Mouse (Mus musculus): ENCODE measurements around the gene Gigyf1. TPM values are rescaled to one million over a fixed set of nuclear protein-coding genes. Genes with fewer than 3 reads are reported as not detected.

Gene Gigyf1
- 9.3 and 10.5 TPM in 2 replicates for polyA plus RNA-seq (2015; fragmentation: Nextera tagmentation; extraction: Ambion mirVana)

DNA sequence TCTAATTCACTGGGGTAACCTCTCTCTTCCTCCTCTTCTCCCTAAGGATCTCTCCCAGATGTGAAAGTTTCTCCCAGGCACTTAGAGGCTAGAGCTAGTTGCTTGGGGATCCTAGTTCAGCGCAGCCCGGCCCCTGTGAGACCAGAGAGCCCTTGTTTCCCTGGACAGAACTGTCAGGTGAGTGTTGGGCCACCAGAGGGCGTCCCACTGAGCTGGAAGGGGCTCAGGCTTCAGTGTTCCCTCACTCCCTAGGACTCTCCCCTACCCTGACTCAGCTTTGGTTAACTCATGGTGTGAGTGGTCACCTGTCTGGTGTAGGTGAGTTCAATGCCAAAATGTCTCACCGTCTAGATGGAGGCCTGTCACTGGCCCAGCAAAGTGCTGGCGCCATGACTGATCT lies at the start of gene Gigyf1:
Gene Gigyf1 (plus strand): TSS at position 113 of the 400 bp plus-strand sequence.

DNA sequence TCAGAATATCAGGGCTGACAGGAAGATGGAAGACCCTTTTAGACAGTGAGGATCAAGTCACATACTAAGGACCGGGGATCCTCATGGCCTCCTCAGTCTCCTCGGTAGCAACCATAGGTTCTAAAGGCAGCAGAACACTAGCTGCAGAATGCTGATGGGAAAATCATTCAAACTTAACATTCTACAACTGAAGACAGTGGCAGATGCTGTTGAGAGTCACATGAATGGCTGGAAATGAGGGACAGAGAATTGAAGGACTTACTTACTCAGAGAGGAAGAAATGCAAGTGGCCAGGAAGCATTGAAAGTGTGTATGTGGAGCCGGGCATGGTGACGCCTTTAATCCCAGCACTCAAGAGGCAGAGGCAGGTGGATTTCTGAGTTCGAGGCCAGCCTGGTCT lies 41.4 kb upstream of the Gigyf1 start, which contains the start of gene Zan:
Gene Zan (minus strand): TSS at position 101 of the 400 bp plus-strand sequence.

DNA sequence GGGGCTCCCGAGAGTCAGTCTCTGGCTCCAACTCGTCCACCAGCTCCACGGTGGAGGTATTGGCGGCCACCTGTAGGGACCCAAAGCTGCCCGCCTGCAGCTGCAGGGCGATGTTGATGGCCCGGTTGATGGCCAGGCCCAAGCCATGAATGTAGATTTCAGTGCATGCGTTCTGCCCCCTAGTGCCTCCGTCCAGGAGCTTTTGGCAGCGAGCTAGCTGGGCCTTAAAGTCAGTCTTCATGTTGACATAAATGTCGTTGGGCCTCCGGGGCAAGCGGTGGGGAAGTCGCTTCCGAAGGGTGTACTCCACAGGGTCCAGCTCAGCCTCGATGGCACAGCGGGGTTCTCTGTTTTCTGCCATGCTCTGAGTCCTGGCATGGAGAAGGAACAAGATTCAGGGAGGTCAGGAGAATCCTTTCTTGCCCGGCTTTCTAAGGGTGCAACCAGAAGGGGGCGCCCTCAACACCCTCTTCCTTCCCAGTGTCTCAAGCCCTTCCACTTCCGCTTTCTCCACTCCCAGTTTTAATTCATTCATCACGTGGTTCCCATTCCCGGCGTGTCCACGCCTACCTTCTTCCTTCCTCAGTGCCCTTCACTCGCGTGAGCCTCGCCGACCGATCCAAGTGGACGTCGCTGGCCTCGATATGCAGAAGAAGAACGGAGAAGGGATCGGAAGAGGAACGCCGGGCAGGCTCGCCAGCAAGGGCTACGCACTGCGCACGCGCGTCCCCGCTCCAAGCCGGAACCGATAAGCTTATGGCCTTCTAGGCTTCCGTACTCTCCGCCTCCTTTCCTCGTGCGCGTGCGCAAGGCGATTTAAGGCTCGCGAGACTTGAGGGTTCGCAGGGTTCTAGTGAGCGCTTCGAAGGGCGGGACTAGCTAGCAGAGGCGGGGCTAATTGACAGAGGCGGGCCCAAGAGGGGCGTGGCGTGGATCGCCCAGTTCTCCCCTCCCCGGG lies 16.4 kb upstream of the Gigyf1 start, which contains the start of gene Pop7:
Gene Pop7 (minus strand): TSS at position 810 of the 958 bp plus-strand sequence.

DNA sequence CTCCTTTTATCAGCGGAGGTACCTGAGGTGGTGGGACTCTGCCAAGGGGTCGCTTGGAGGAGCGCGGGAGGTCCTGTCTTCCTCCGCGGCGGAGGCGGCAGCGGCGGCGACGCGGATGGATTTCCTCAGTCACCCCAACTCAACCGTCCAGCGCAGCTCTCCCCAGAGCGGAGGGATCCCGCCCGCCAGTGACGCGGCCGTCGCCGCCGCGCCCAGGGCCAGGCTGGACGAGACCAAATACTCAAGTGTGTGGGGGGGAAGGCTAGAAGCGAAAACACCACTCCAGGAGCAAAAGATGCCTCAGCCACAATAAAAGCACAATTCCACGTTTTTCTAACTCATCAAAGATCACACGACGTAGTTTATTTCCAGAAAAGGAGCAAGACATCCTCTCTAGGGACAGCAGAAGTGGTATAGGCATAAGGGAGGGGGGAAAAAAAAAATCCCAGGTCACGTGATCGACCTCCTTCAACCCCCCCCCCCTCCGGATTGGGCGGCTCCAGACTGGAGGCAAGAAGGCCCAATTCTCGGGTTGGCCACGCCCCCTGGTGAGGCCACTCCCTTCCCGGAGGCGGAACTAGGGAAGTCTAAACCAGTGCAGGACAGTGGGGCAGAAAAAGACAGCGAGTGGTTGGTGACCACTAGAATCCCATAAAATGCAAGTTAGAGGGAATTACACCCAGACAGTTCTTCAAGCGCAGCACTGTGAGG lies 14.9 kb downstream of the Gigyf1 start, which contains the start of the genes Epo and Gnb2:
Gene Epo (minus strand): TSS at position 126 of the 711 bp plus-strand sequence.
Gene Gnb2 (minus strand): TSS at position 394 of the 711 bp plus-strand sequence.

DNA sequence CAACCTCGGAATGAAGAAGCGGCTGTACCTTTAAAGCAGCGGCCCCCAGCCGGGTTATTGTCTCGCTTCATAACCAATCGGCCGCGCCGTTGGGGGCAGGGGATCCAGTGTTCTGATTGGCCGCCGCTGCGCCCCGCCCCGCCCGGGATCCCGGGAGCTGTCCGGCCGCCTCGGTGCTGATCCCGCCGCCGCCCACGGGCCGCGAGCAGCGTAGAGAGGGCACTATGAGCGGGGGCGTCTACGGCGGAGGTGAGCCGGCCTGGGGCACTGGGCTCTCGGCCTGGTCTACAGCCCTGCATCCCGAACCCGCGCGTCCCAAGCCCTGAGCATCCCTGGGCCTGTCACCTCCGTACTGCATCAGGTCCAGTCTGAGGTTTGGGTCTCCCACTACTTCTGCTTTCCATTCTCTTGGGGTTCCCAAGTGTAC lies 35.1 kb downstream of the Gigyf1 start, which contains the start of gene Actl6b:
Gene Actl6b (plus strand): TSS at position 107 of the 427 bp plus-strand sequence.

DNA sequence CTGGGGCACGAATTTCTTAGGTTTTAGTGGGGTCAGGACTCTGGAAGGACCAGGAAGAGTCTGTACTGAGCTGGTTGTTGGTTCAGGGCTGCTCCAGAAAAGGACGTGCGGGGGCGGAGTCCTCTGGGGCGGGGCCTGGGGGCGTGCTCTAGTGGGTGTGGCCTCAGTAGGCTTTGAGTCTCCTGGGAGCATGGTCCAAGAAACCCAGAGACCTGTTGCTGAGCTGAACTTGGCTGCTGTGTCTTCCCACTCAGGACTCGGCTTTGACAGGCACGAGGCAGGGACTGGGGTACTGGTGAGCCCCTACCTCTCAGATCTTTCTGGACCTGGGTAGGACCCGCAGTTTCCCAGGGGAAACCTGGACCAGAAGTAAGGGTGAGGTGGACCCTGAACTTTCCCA lies 51.3 kb downstream of the Gigyf1 start, which contains the start of gene Tfr2:
Gene Tfr2 (plus strand): TSS at position 176 of the 400 bp plus-strand sequence.

Other genes starting within 250 kb of the Gigyf1 start
- gene Ache, start 231.0 kb upstream of the Gigyf1 start, polyA plus RNA-seq (2015; fragmentation: Nextera tagmentation; extraction: Ambion mirVana), result 18.3 and 18.7 TPM in 2 replicates
- gene Ufsp1, start 223.9 kb upstream of the Gigyf1 start, polyA plus RNA-seq (2015; fragmentation: Nextera tagmentation; extraction: Ambion mirVana), result 10.3 and 10.7 TPM in 2 replicates
- gene Srrt, start 210.9 kb upstream of the Gigyf1 start, polyA plus RNA-seq (2015; fragmentation: Nextera tagmentation; extraction: Ambion mirVana), result 69.0 and 72.3 TPM in 2 replicates
- 15.6 and 21.3 TPM in 2 replicates for gene Trip6, start 204.1 kb upstream of the Gigyf1 start, polyA plus RNA-seq (2015; fragmentation: Nextera tagmentation; extraction: Ambion mirVana)
- gene Slc12a9, start 185.0 kb upstream of the Gigyf1 start, polyA plus RNA-seq (2015; fragmentation: Nextera tagmentation; extraction: Ambion mirVana), result 6.2 and 9.9 TPM in 2 replicates
- 5.6 and 8.0 TPM in 2 replicates for gene Ephb4, start 168.4 kb upstream of the Gigyf1 start, polyA plus RNA-seq (2015; fragmentation: Nextera tagmentation; extraction: Ambion mirVana)
- gene Zan, start 41.5 kb upstream of the Gigyf1 start, polyA plus RNA-seq (2015; fragmentation: Nextera tagmentation; extraction: Ambion mirVana), result 0.06 and 0.15 TPM in 2 replicates
- 44.1 and 45.5 TPM in 2 replicates for gene Pop7, start 16.0 kb upstream of the Gigyf1 start, polyA plus RNA-seq (2015; fragmentation: Nextera tagmentation; extraction: Ambion mirVana)
- gene Epo, start 14.7 kb downstream of the Gigyf1 start, polyA plus RNA-seq (2015; fragmentation: Nextera tagmentation; extraction: Ambion mirVana), result not detected in 2 replicates
- gene Gnb2, start 15.0 kb downstream of the Gigyf1 start, polyA plus RNA-seq (2015; fragmentation: Nextera tagmentation; extraction: Ambion mirVana), result 296 and 329 TPM in 2 replicates
- gene Actl6b, start 35.0 kb downstream of the Gigyf1 start, polyA plus RNA-seq (2015; fragmentation: Nextera tagmentation; extraction: Ambion mirVana), result not detected in 2 replicates
- 43.2 and 45.5 TPM in 2 replicates for gene Tfr2, start 51.3 kb downstream of the Gigyf1 start, polyA plus RNA-seq (2015; fragmentation: Nextera tagmentation; extraction: Ambion mirVana)
- gene Mospd3, start 82.5 kb downstream of the Gigyf1 start, polyA plus RNA-seq (2015; fragmentation: Nextera tagmentation; extraction: Ambion mirVana), result 55.8 TPM in 2 replicates
- 61.6 and 75.4 TPM in 2 replicates for gene Pcolce, start 95.2 kb downstream of the Gigyf1 start, polyA plus RNA-seq (2015; fragmentation: Nextera tagmentation; extraction: Ambion mirVana)
- gene Fbxo24, start 110.5 kb downstream of the Gigyf1 start, polyA plus RNA-seq (2015; fragmentation: Nextera tagmentation; extraction: Ambion mirVana), result 0.10 TPM in 1 of 2 replicates, not detected in the other
- gene Lrch4, start 110.6 kb downstream of the Gigyf1 start, polyA plus RNA-seq (2015; fragmentation: Nextera tagmentation; extraction: Ambion mirVana), result 41.9 and 54.3 TPM in 2 replicates
- gene Gm20605, start 110.6 kb downstream of the Gigyf1 start, polyA plus RNA-seq (2015; fragmentation: Nextera tagmentation; extraction: Ambion mirVana), result 9.0 and 10.1 TPM in 2 replicates
- gene Sap25, start 122.8 kb downstream of the Gigyf1 start, polyA plus RNA-seq (2015; fragmentation: Nextera tagmentation; extraction: Ambion mirVana), result 16.9 and 18.4 TPM in 2 replicates
- 0.05 and 0.12 TPM in 2 replicates for gene Irs3, start 127.2 kb downstream of the Gigyf1 start, polyA plus RNA-seq (2015; fragmentation: Nextera tagmentation; extraction: Ambion mirVana)
- 36.8 and 43.3 TPM in 2 replicates for gene Agfg2, start 166.2 kb downstream of the Gigyf1 start, polyA plus RNA-seq (2015; fragmentation: Nextera tagmentation; extraction: Ambion mirVana)
- gene Nyap1, start 223.1 kb downstream of the Gigyf1 start, polyA plus RNA-seq (2015; fragmentation: Nextera tagmentation; extraction: Ambion mirVana), result 0.24 and 0.30 TPM in 2 replicates
- gene Tsc22d4, start 227.2 kb downstream of the Gigyf1 start, polyA plus RNA-seq (2015; fragmentation: Nextera tagmentation; extraction: Ambion mirVana), result 114 and 132 TPM in 2 replicates

All from spleen, postnatal 0 days (tissue).